Mouse (Mus musculus) small intestine, adult 2 months (tissue): ENCODE results near the gene Slc2a1.

Source experiments
- CTCF ChIP-seq: fragments of 200-500 bp; IDR thresholded peaks from 2 replicates; pipeline ENCODE4 v1.5.1; 2012; ENCODE audit warnings: low read depth, mild to moderate bottlenecking, control low read depth, inconsistent platforms, low read length, moderate library complexity, mixed read lengths; ENCODE audit not compliant: insufficient replicate concordance, insufficient read length; ENCODE audit errors: extremely low read depth
- POLR2A ChIP-seq: fragments of 200-500 bp; IDR thresholded peaks from 2 replicates; pipeline ENCODE4 v1.6.1; 2012; ENCODE audit warnings: low read depth, mild to moderate bottlenecking, control low read depth, inconsistent platforms, low read length, moderate library complexity

- no peak for TF ChIP-seq CTCF
- no peak for TF ChIP-seq POLR2A
Observed at GRCm38 (mm10) chr4:119137313-119137712, 28.8 kb downstream of the Slc2a1 start.
